Mouse (Mus musculus) ovary, postnatal 10 days (tissue): ENCODE data around the gene Ptgdr2.

ENCODE experiments used
- DNase-seq: peaks from one replicate; pipeline ENCODE4 v3.0.0; 2022; ENCODE audit warnings: low spot score

Gene Ptgdr2

GRCm38 (mm10) chr19:10976318-10976717 is 39.4 kb downstream of the Ptgdr2 start:
- no peak for DNase-seq

GRCm38 (mm10) chr19:10979184-10980168 is 42.5 kb downstream of the Ptgdr2 start:
- peak; percentile 41 for DNase-seq

GRCm38 (mm10) chr19:10980210-10980609 is 43.2 kb downstream of the Ptgdr2 start:
- no peak for DNase-seq

DNA sequence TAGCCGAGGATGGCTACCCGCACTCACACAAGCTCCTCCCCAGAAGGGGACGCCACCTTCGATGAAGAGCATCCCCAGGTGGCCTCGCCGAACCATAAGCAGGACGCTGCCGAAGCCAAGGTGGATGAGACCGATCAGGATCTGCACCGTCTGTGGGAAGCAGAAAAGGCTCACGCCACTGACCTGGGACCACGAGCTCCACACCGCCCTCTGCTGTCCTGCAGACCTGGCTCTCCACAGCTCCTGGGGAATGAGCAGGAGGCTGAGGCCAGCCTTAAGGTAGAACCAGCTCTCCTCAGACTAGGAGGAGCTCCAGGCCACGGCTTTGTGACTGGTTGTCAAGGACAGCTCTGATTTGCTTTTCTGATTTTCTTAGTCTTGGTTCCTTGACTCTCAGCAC is 46.2 kb downstream of the Ptgdr2 start:
- no peak for DNase-seq

DNA sequence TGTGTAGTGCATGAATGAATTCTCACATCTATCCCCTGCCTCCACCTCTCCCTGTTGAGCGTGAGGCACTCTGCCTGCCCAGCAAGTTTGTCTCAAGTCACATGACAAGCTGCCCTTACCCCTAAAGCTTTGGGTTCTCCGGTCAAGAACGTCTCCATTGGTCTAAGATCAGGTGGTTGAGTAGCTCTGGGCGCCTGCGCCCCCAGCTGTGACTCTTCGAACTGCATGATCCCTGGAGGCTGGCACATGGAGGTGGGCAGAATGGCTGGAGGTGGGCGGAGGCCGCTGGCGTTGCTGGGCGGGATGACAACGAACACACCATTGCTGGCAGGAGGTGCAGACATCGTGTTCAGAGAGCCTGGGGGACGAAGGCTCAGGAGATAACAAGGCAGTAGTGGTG is 47.6 kb downstream of the Ptgdr2 start:
- DNase-seq: no peak

DNA sequence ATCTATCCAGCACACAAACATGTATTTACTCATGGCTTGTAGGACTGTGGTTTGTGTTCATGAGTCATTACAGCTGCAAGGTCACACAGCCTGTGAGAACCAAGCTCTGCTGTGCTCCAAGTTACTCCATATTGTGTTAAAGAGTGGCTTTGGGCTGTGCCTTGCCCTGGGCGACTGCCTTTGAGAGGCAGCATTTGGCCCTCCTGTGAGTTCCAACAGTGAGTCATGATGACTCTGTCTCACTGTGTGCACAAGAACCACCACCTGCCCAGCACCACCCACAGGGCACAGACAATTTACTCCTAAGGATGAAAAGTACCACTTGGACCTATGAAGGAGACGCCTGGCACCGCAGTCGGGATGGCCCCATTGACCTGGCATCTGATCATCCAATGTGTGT is 48.9 kb downstream of the Ptgdr2 start:
- DNase-seq: no peak

DNA sequence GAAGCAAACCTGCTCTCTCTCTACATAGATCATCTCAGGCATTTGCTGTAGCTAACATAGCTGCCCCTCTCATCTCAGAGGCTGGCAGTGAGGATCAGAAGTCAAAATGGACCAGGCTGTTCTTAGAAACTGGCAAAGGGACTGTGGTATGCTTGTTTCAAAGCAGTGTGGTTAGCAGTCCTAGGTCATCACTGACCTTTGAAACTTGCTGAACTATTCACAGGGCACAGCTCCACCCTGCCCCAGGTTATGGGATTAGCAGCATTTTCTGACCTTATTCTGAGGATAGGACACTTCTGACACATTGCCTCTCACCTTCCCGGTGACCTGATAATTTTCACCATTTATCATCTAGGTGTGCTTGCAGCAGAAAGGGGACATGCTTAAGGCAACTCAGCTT is 51.6 kb downstream of the Ptgdr2 start:
- DNase-seq: no peak

GRCm38 (mm10) chr19:10990751-10991150 is 53.8 kb downstream of the Ptgdr2 start:
- no peak for DNase-seq

DNA sequence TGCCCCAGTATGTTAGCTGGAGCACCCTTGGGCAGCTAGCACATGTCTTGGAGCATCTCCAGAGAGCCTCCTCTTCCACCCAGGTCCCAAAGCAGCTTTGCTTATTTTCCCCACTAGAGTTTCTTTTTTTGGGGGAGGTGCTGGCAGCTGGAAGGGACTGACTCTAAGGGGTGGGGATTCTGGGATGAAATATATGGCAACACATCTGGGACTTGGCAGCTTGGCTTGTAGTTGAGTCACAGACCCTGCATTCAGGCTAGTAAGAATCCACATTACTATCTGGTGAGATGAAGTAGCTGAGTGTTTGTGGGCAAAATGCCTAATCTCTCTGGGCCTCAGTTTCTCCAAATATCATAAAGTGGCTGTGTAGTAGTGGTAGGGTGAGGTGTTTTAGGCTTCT is 55.0 kb downstream of the Ptgdr2 start:
- no peak for DNase-seq
